Mouse (Mus musculus) mature B cell (primary cell): ENCODE measurements around the gene Smarcb1.
"Not testable (repeated sequence)": the region's sequence is repeated elsewhere in the genome, so short reads cannot be mapped to it uniquely, and the experiment has no call there.

Source experiments
- in situ Hi-C: fragments of 300-500 bp; cut with MboI; formaldehyde crosslinking; loops from 2 replicates; pipeline ENCODE4 v1.14.3; 2019

Smarcb1 gene

GRCm38 (mm10) chr10:75889406-75890153 lies 31.8 kb downstream of the Smarcb1 start:
- in situ Hi-C loops = no loop called here

GRCm38 (mm10) chr10:75887504-75887903 lies 33.9 kb downstream of the Smarcb1 start:
- in situ Hi-C loops = not testable (repeated sequence)

GRCm38 (mm10) chr10:75884742-75885141 lies 36.7 kb downstream of the Smarcb1 start:
- in situ Hi-C loops = no loop called here

GRCm38 (mm10) chr10:75883232-75883552 lies 38.2 kb downstream of the Smarcb1 start:
- in situ Hi-C loops = no loop called here

GRCm38 (mm10) chr10:75882433-75883231 lies 38.8 kb downstream of the Smarcb1 start:
- in situ Hi-C loops = no loop called here

- in situ Hi-C loops = no loop called here
Observed at GRCm38 (mm10) chr10:75881578-75882432, 39.6 kb downstream of the Smarcb1 start.

- in situ Hi-C loops = no loop called here
Observed at GRCm38 (mm10) chr10:75880771-75881577, 40.4 kb downstream of the Smarcb1 start.

- in situ Hi-C loops = no loop called here
Observed at GRCm38 (mm10) chr10:75880351-75880750, 41.1 kb downstream of the Smarcb1 start.

- in situ Hi-C loops = no loop called here
Observed at GRCm38 (mm10) chr10:75878836-75879235, 42.6 kb downstream of the Smarcb1 start.

GRCm38 (mm10) chr10:75873543-75874170 lies 47.8 kb downstream of the Smarcb1 start:
- in situ Hi-C loops = no loop called here

- in situ Hi-C loops = no loop called here
Observed at GRCm38 (mm10) chr10:75872915-75873542, 48.4 kb downstream of the Smarcb1 start.

- in situ Hi-C loops = no loop called here
Observed at GRCm38 (mm10) chr10:75872025-75872914, 49.1 kb downstream of the Smarcb1 start.

- in situ Hi-C loops = no loop called here
Observed at GRCm38 (mm10) chr10:75861587-75861986, 59.8 kb downstream of the Smarcb1 start.

- in situ Hi-C loops = no loop called here
Observed at GRCm38 (mm10) chr10:75860746-75861145, 60.7 kb downstream of the Smarcb1 start.

- in situ Hi-C loops = loop anchor here (5.0 kb wide), 1 partner anchor 118 kb away; no protein-coding TSS in a partner anchor
Observed at GRCm38 (mm10) chr10:75859786-75860470, 61.5 kb downstream of the Smarcb1 start, which contains the start of gene Mif. Gene Mif, minus strand, starts transcription at chr10:75860240.

- in situ Hi-C loops = loop anchor here (5.0 kb wide), 1 partner anchor 117 kb away; no protein-coding TSS in a partner anchor
Observed at GRCm38 (mm10) chr10:75859107-75859746, 62.2 kb downstream of the Smarcb1 start.

- in situ Hi-C loops = loop anchor here (5.0 kb wide), 1 partner anchor 115 kb away; no protein-coding TSS in a partner anchor
Observed at GRCm38 (mm10) chr10:75857598-75857997, 63.8 kb downstream of the Smarcb1 start.

GRCm38 (mm10) chr10:75856976-75857375 lies 64.4 kb downstream of the Smarcb1 start:
- in situ Hi-C loops = loop anchor here (5.0 kb wide), 1 partner anchor 115 kb away; no protein-coding TSS in a partner anchor
